Mouse (Mus musculus): ENCODE measurements at regions not wholly inside any gene's neighbourhood (a gene's known extent, or its start where the extent isn't known, plus 50 kb on each side); places are given as distances from the start of the nearest gene placed in this dataset.

- H3K36me3 ChIP-seq (replicated peaks; ENCODE audit: control insufficient read depth, insufficient read depth, low read depth) = no peaks in the 10 kb centered on the region
- H3K4me2 ChIP-seq (ENCODE audit: low read depth) = no peak overlapping the region
- DNase-seq (ENCODE audit: low read depth in 3 of 3, low spot score in 3 of 3) (no peak), ATAC-seq (ENCODE audit: insufficient read depth) (no peak)
- H3K27me3 ChIP-seq (ENCODE audit: control insufficient read depth, insufficient read depth, low read length) = no peaks in the 10 kb centered on the region
- no peak overlapping the region for H3K27ac ChIP-seq
- H3K9ac ChIP-seq (replicated peaks) = no peak overlapping the region
- H3K9me3 ChIP-seq (ENCODE audit: control insufficient read depth, low read length) = no peaks in the 10 kb centered on the region
- H3K4me3 ChIP-seq (ENCODE audit: insufficient read depth in 1 of 2, low read depth in 2 of 2, low read length in 2 of 2) = no peak overlapping the region
- TF ChIP-seq CTCF (IDR thresholded peaks at IDR 0.05; ENCODE audit: low read depth) (no peak), EP300 (IDR thresholded peaks at IDR 0.05; ENCODE audit: low read depth) (no peak)
- no peaks in the 10 kb centered on the region for H3K4me1 ChIP-seq (replicated peaks; ENCODE audit: control insufficient read depth in 2 of 2, insufficient read depth in 2 of 2, low read length in 1 of 2)
- WGBS (ENCODE audit: insufficient replicate concordance) = 52% methylated on average over 6 of the region's 6 CpGs
Observed at GRCm38 (mm10) chr19:27527940-27528558, 98.4 kb upstream of the Pum3 start.

DNA sequence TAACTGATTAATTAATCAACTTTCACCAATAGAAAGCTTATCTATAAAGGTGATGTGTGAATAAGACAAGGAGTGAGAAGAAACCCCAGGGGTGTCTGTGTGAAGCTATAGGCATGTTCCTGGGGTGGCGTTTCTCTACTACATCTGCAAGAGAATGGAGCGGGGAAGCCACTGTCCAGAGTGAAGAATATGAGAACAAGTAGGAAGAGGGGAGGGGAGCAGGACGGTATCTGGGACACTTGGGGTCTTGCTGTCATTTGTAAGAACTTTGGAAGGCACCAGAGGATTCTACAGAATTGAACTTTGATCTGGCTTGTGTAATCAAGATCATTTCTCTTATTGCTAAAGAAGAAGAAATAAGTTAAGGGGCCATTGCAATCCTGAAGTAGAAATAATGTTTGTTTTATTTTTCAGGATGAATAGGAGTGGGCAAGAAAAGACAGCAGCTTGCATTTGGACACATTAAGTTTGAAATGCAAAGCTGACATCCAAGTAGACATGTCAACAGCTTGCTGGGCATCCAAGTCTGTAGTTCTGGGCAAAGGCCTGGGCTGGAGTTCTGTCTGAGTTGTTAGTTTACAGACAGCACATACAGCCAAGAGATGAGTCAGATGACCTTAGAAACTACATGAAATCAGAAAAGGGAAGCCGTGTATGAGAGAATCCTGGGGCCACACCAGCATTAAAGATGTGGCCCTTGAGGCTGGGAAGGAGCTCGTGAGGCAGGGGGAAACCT, 89.9 kb upstream of the Pum3 start:
- H3K9ac ChIP-seq (replicated peaks) = no peak overlapping the region
- DNase-seq (ENCODE audit: low read depth in 3 of 3, low spot score in 3 of 3) = no peak
- ATAC-seq (ENCODE audit: insufficient read depth) = no peak
- no peaks in the 10 kb centered on the region for H3K27me3 ChIP-seq (ENCODE audit: control insufficient read depth, insufficient read depth, low read length)
- no peaks in the 10 kb centered on the region for H3K9me3 ChIP-seq (ENCODE audit: control insufficient read depth, low read length)
- 58% methylated on average over 5 of the region's 5 CpGs for WGBS (ENCODE audit: insufficient replicate concordance)
- no peak overlapping the region for H3K4me3 ChIP-seq (ENCODE audit: insufficient read depth in 1 of 2, low read depth in 2 of 2, low read length in 2 of 2)
- no peaks in the 10 kb centered on the region for H3K36me3 ChIP-seq (replicated peaks; ENCODE audit: control insufficient read depth, insufficient read depth, low read depth)
- no peak overlapping the region for H3K27ac ChIP-seq
- H3K4me2 ChIP-seq (ENCODE audit: low read depth) = no peak overlapping the region
- H3K4me1 ChIP-seq (replicated peaks; ENCODE audit: control insufficient read depth in 2 of 2, insufficient read depth in 2 of 2, low read length in 1 of 2) = no peaks in the 10 kb centered on the region
- TF ChIP-seq EP300 (IDR thresholded peaks at IDR 0.05; ENCODE audit: low read depth) (no peak), CTCF (IDR thresholded peaks at IDR 0.05; ENCODE audit: low read depth) (no peak)

DNA sequence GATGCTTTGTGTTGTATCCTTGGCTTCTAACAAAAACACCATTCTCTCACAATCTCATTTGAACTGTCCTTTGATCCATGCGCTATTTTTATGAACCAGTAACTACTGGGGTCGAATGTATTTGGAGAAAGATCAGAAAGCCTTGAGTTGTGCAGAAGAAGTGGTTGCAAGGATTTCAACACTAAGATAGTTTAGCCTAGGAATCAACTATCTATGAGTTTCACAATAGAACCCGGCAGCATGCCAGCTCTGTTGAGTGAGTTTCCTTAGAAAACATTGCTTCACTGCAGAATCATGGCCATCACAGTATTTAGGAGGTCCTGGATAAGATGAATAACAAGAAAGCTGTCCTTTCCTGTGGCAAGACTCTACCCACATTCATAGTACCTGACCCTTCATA, 84.6 kb upstream of the Pum3 start:
- ATAC-seq (ENCODE audit: insufficient read depth) (no peak), DNase-seq (ENCODE audit: low read depth in 3 of 3, low spot score in 3 of 3) (no peak)
- no peaks in the 10 kb centered on the region for H3K27me3 ChIP-seq (ENCODE audit: control insufficient read depth, insufficient read depth, low read length)
- H3K4me2 ChIP-seq (ENCODE audit: low read depth) = no peak overlapping the region
- H3K4me3 ChIP-seq (ENCODE audit: insufficient read depth in 1 of 2, low read depth in 2 of 2, low read length in 2 of 2) = no peak overlapping the region
- 66% methylated on average over 3 of the region's 3 CpGs for WGBS (ENCODE audit: insufficient replicate concordance)
- H3K4me1 ChIP-seq (replicated peaks; ENCODE audit: control insufficient read depth in 2 of 2, insufficient read depth in 2 of 2, low read length in 1 of 2) = no peaks in the 10 kb centered on the region
- H3K9ac ChIP-seq (replicated peaks) = no peak overlapping the region
- no peaks in the 10 kb centered on the region for H3K9me3 ChIP-seq (ENCODE audit: control insufficient read depth, low read length)
- TF ChIP-seq EP300 (IDR thresholded peaks at IDR 0.05; ENCODE audit: low read depth) (no peak), CTCF (IDR thresholded peaks at IDR 0.05; ENCODE audit: low read depth) (no peak)
- H3K27ac ChIP-seq = no peak overlapping the region
- H3K36me3 ChIP-seq (replicated peaks; ENCODE audit: control insufficient read depth, insufficient read depth, low read depth) = no peaks in the 10 kb centered on the region

GRCm38 (mm10) chr19:27513535-27513934, 83.9 kb upstream of the Pum3 start:
- Histone ChIP-seq H3K9ac (replicated peaks) (no peak overlapping the region), H3K27me3 (ENCODE audit: control insufficient read depth, insufficient read depth, low read length) (no peaks in the 10 kb centered on the region), H3K36me3 (replicated peaks; ENCODE audit: control insufficient read depth, insufficient read depth, low read depth) (no peaks in the 10 kb centered on the region), H3K4me2 (ENCODE audit: low read depth) (no peak overlapping the region), H3K27ac (no peak overlapping the region), H3K4me3 (ENCODE audit: insufficient read depth in 1 of 2, low read depth in 2 of 2, low read length in 2 of 2) (no peak overlapping the region), H3K9me3 (ENCODE audit: control insufficient read depth, low read length) (no peaks in the 10 kb centered on the region), H3K4me1 (replicated peaks; ENCODE audit: control insufficient read depth in 2 of 2, insufficient read depth in 2 of 2, low read length in 1 of 2) (no peaks in the 10 kb centered on the region)
- TF ChIP-seq CTCF (IDR thresholded peaks at IDR 0.05; ENCODE audit: low read depth) = no peak
- TF ChIP-seq EP300 (IDR thresholded peaks at IDR 0.05; ENCODE audit: low read depth) = no peak
- WGBS (ENCODE audit: insufficient replicate concordance) = 29% methylated on average over 1 of the region's 1 CpGs
- ATAC-seq (ENCODE audit: insufficient read depth) (no peak), DNase-seq (ENCODE audit: low read depth in 3 of 3, low spot score in 3 of 3) (no peak)

DNA sequence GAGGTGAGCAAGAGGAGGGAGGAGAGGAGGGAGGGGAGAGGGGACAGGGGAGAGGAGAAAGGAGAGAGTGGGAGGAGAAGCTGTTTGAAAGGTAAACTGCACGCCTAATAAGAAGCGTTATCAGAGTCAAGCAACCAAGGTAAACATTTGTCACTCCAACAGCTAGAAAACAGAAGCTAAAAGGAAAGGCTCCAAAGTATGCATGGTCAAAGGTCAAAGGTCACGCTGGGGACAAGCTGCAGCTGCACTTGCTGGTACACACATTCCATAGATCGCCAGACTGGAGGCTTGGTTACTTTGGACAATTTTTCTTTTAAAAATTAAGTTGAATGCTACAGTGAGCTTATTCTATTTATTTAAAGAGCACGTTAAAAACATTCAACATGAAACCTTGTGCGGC, 81.7 kb upstream of the Pum3 start:
- WGBS (ENCODE audit: insufficient replicate concordance) = 47% methylated on average over 6 of the region's 6 CpGs
- no peak for ATAC-seq (ENCODE audit: insufficient read depth)
- DNase-seq (ENCODE audit: low read depth in 3 of 3, low spot score in 3 of 3) = peak; percentile 4 to 14 (median 10)
- no peaks in the 10 kb centered on the region for H3K9me3 ChIP-seq (ENCODE audit: control insufficient read depth, low read length)
- H3K4me2 ChIP-seq (ENCODE audit: low read depth) = no peak overlapping the region
- H3K36me3 ChIP-seq (replicated peaks; ENCODE audit: control insufficient read depth, insufficient read depth, low read depth) = no peaks in the 10 kb centered on the region
- no peak overlapping the region for H3K4me3 ChIP-seq (ENCODE audit: insufficient read depth in 1 of 2, low read depth in 2 of 2, low read length in 2 of 2)
- H3K9ac ChIP-seq (replicated peaks) = no peak overlapping the region
- no peaks in the 10 kb centered on the region for H3K27me3 ChIP-seq (ENCODE audit: control insufficient read depth, insufficient read depth, low read length)
- no peaks in the 10 kb centered on the region for H3K4me1 ChIP-seq (replicated peaks; ENCODE audit: control insufficient read depth in 2 of 2, insufficient read depth in 2 of 2, low read length in 1 of 2)
- no peak overlapping the region for H3K27ac ChIP-seq
- TF ChIP-seq CTCF (IDR thresholded peaks at IDR 0.05; ENCODE audit: low read depth) (no peak), EP300 (IDR thresholded peaks at IDR 0.05; ENCODE audit: low read depth) (no peak)

All from liver, embryonic 14.5 days (tissue).